Mouse (Mus musculus): ENCODE data around the gene Stom.

DNA sequence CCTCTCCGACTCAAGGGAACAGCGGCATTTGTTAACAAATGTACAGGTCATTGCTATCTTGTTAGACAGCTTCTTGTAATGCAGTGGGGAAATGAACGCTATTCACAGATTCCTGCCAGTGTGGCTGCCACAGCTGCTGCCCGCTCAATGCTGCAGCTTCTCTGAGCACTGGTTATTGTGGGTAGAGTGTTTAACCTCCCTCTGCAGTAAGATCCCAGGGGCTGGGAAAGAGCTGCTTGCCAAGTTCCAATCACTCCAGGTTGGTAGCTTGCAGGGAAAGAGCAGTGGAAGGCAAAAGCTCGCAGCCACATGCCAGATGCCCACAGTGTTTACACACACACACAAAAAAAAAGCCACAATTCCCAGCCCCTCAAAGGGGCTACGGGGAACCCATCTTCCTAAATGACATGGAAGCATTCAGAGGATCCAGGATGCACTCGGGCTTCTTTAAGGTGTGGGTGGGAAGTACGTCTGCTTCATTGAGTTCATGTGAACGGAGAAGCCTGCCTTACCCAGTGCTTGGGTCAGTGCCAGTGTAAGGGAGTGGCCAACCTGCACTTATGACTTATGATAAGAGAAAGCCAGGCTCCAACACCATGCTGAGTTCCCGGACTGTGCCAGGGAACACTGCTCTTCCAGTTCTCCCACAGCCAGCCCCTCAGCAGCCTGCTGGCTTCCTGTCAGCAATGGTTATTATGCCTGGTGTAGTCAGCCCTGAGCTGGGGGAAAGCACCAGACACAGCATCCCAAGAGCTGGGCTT, 14.2 kb downstream of the Stom start:
- TF ChIP-seq POLR2A (IDR thresholded peaks at IDR 0.05; ENCODE audit: low read depth, low read length) (no peak), CTCF (conservative IDR thresholded peaks at IDR 0.05; ENCODE audit: insufficient read depth, insufficient read length, low read depth, low read length) (no peak)

All from kidney, adult 2 months (tissue).